Mouse (Mus musculus): ENCODE data around the gene Cacna1c. TPM values are rescaled to one million over a fixed set of nuclear protein-coding genes. Genes with fewer than 3 reads are reported as not detected.

The Cacna1c gene
- polyA plus RNA-seq (2012; rRNA removed), result 1.8 and 3.5 TPM in 2 replicates

- no peak for DNase-seq (ENCODE audit: low read depth, low spot score)
- WGBS, result 35% methylated on average over 17 of the region's 17 CpGs
Observed at GRCm38 (mm10) chr6:119196382-119197305, at the start of gene Cacna1c. Cacna1c (minus strand) TSS chr6:119196418.

GRCm38 (mm10) chr6:119240871-119241705 is 44.9 kb upstream of the Cacna1c start:
- 61% methylated on average over 21 of the region's 21 CpGs for WGBS
- no peak for DNase-seq (ENCODE audit: low read depth, low spot score)

- WGBS, result 66% methylated on average over 7 of the region's 7 CpGs
- no peak for DNase-seq (ENCODE audit: low read depth, low spot score)
Observed at GRCm38 (mm10) chr6:119240256-119240655, 44.0 kb upstream of the Cacna1c start.

GRCm38 (mm10) chr6:119239341-119240005 is 43.3 kb upstream of the Cacna1c start:
- no peak for DNase-seq (ENCODE audit: low read depth, low spot score)
- 81% methylated on average over 5 of the region's 5 CpGs for WGBS

- WGBS, result 43% methylated on average over 8 of the region's 8 CpGs
- DNase-seq (ENCODE audit: low read depth, low spot score), result no peak
Observed at GRCm38 (mm10) chr6:119237427-119237989, 41.3 kb upstream of the Cacna1c start.

- DNase-seq (ENCODE audit: low read depth, low spot score), result no peak
- WGBS, result 58% methylated on average over 1 of the region's 1 CpGs
Observed at GRCm38 (mm10) chr6:119236241-119236640, 40.0 kb upstream of the Cacna1c start, which contains the start of gene Cacna2d4. Cacna2d4 (plus strand) TSS chr6:119236526.

- 72% methylated on average over 5 of the region's 5 CpGs for WGBS
Observed at GRCm38 (mm10) chr6:119235441-119235840, 39.2 kb upstream of the Cacna1c start.

GRCm38 (mm10) chr6:119233066-119233465 is 36.8 kb upstream of the Cacna1c start:
- 27% methylated on average over 3 of the region's 3 CpGs for WGBS
- no peak for DNase-seq (ENCODE audit: low read depth, low spot score)

More at GRCm38 (mm10) chr6:119235441-119235840, 39.2 kb upstream of the Cacna1c start:
- no peak for DNase-seq (ENCODE audit: low read depth, low spot score)

GRCm38 (mm10) chr6:119228861-119229603 is 32.8 kb upstream of the Cacna1c start:
- 84% methylated on average over 11 of the region's 11 CpGs for WGBS
- no peak for DNase-seq (ENCODE audit: low read depth, low spot score)

GRCm38 (mm10) chr6:119227001-119227400 is 30.8 kb upstream of the Cacna1c start:
- WGBS, result 86% methylated on average over 8 of the region's 8 CpGs
- DNase-seq (ENCODE audit: low read depth, low spot score), result no peak

- 83% methylated on average over 6 of the region's 6 CpGs for WGBS
- no peak for DNase-seq (ENCODE audit: low read depth, low spot score)
Observed at GRCm38 (mm10) chr6:119225731-119226130, 29.5 kb upstream of the Cacna1c start.

- 75% methylated on average over 12 of the region's 12 CpGs for WGBS
- no peak for DNase-seq (ENCODE audit: low read depth, low spot score)
Observed at GRCm38 (mm10) chr6:119225226-119225625, 29.0 kb upstream of the Cacna1c start.

- 53% methylated on average over 13 of the region's 13 CpGs for whole genome bisulfite sequencing
- no peak for DNase-seq (ENCODE audit: low read depth, low spot score)
Observed at GRCm38 (mm10) chr6:119224451-119225195, 28.4 kb upstream of the Cacna1c start.

- DNase-seq (ENCODE audit: low read depth, low spot score), result no peak
- 40% methylated on average over 10 of the region's 10 CpGs for WGBS
Observed at GRCm38 (mm10) chr6:119220297-119220696, 24.1 kb upstream of the Cacna1c start.

- WGBS, result 86% methylated on average over 15 of the region's 15 CpGs
- DNase-seq (ENCODE audit: low read depth, low spot score), result no peak
Observed at GRCm38 (mm10) chr6:119219237-119219870, 23.1 kb upstream of the Cacna1c start.

- WGBS, result 92% methylated on average over 5 of the region's 5 CpGs
- DNase-seq (ENCODE audit: low read depth, low spot score), result no peak
Observed at GRCm38 (mm10) chr6:119218591-119218990, 22.4 kb upstream of the Cacna1c start.

- DNase-seq (ENCODE audit: low read depth, low spot score), result no peak
- 67% methylated on average over 4 of the region's 4 CpGs for WGBS
Observed at GRCm38 (mm10) chr6:119217661-119218060, 21.4 kb upstream of the Cacna1c start.
